Mouse (Mus musculus) layer of hippocampus, postnatal 25 days (tissue): ENCODE results near the gene Stat1. TPM values are rescaled to one million over a fixed set of nuclear protein-coding genes. Genes with fewer than 3 reads are reported as not detected.

Experiments used
- DNase-seq, 2 experiments: peaks; one replicate each; pipeline ENCODE4 v3.0.0; 2022; ENCODE audit warnings: mixed read lengths in 2 of 2, low spot score in 1 of 2; ENCODE audit errors: extremely low spot score in 1 of 2
- total RNA-seq, 2 experiments: library from RNA; stranded (reverse); gene quantifications; 2 replicates each; pipeline ENCODE4 v1.2.3; 2021

Stat1 gene
- total RNA-seq, 2 experiments from 2014 or later, result 17.4 to 19.9 TPM

DNA sequence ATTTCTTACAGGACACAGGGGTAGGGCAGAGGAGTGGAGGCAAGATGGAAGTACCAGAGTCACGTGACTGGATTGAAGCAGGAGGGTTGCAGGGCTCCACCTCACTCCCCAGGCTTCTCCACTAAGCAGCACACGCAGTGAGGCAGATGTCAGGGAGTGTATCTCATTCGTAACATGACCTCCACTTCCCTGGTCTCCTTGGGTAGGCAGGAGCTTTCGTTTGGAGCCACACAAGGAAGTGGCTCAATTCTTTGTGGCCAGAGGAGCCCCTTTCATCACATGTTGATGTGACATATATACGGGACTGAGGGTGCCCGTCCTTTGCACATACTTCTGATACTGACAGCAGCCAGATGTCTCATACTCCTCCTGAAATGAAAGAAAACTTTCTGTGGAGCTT is 10.6 kb downstream of the Stat1 start:
- no peak for DNase-seq

DNA sequence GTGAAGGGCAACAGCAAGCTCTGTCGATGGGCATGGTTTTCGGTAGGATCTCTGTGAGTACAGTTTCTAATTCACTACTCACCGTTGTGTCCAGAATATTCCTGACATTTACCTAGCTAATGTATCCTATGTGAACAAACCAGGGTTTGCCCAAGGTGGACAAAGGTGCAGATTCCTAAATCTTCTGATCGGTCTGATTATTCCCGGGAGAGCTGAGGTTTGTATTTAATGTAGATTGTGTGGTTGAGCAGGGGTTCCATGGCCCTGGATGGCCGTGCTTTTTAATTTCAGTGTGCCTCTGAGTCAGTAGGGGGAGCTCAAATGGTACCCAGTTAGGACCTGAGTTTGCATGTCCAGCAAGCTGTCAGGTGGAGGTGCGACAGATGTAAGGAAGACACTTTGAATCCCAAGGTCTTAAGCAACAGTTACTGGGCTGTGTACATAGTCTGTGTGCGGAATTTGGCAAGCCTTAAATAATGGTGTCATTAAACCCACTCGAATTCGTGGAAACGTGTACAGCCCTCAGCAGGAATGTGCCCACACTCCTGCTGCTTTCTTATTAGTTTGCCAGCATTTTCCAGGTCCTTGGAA is 12.6 kb downstream of the Stat1 start:
- DNase-seq, result no peak

DNA sequence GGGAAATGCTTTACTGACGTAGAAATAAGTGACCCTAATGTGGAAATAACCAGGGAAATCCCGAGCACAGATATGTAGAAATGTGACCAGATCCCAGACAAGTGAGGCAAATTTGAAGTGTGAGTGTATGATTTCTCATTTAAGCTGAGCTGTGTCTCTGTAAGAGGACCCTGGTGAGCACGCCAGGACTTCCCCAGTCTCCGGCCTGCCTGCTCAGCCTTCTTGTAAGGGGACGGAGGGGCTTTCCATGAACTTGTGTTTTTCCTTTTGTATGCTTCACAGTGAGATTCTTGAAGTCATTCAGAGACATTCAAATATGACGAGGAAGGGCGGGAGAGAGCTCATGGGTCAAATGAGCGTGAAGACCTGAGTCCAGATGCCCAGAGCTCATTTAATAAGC is 14.0 kb downstream of the Stat1 start:
- no peak for DNase-seq

GRCm38 (mm10) chr1:52137292-52137691 is 18.1 kb downstream of the Stat1 start:
- DNase-seq, result no peak

GRCm38 (mm10) chr1:52140534-52140933 is 21.3 kb downstream of the Stat1 start:
- DNase-seq, result no peak

DNA sequence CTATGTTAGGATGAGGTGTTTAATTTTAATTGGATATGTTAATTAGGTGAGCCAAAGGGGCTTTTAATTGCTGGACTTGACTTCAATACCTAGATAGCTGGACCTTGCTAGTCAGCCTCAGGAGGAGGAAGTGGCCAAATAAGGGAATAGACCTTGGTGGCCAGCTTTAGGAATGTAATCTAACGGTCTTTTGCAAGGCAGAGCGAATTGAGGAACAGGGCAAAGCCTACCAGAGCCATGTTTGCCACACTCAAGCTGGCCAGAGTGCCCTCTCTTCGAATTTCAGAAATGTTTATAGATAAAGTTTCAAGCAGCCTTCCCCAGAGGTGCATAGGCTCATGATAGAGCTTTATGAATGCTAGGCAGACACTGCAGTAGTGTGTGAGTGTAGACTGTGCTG is 22.2 kb downstream of the Stat1 start:
- no peak for DNase-seq

- DNase-seq, result no peak
These were observed 22.9 kb downstream of the Stat1 start for GRCm38 (mm10) chr1:52142117-52142516.

- DNase-seq, result no peak
These were observed 24.0 kb downstream of the Stat1 start for GRCm38 (mm10) chr1:52143191-52143590.

DNA sequence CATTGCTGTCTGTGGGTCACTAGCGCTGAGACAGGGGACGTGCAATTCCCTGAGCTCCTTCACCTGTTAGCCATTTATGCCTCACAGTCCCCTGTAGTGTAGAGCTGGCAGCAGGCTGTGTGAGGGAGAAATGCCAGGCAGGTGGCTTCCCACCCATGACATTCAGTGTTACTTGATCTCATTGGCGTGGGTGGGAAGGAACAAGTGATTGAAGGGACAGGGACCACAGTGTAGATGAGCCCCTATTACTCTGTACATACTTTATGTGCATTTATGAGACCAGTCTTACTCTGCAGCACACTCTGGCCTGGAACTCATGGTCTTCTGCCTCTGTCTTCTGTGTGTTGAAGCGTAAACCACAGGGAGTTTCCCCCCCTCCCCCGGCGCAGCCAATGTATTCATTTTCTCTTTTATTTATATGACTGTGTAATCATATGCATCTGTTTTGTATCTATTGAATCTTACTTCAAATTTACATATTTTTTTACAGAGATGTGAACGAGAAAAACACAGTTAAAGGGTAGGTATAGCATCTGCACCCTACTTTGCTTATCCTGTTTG is 24.4 kb downstream of the Stat1 start:
- DNase-seq, result no peak

DNA sequence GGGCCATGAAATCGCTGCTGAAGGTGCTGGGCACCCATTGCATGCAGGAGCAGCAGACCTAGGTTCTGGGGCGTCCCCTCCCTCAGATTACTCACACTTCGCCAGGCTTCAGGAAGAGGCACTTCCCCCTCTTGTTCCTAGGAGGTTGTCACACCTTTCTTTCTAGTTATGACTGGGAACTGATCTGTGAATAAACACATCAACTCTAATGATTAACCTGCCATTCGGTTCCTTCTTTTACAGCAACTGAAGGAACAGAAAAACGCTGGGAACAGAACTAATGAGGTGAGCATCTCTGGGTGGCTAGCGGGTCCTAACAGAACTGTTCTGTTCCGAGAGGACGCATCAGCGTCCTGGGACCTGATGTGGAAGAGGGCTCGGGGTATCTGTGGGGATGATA is 25.7 kb downstream of the Stat1 start:
- DNase-seq, result no peak

- DNase-seq, result peak in 1 of 2 experiments; percentile 64
These were observed 27.2 kb downstream of the Stat1 start for GRCm38 (mm10) chr1:52146214-52146970.

GRCm38 (mm10) chr1:52147431-52147830 is 28.2 kb downstream of the Stat1 start:
- no peak for DNase-seq

- DNase-seq, result no peak
These were observed 28.9 kb downstream of the Stat1 start for GRCm38 (mm10) chr1:52148178-52148577.

- DNase-seq, result no peak
These were observed 29.5 kb downstream of the Stat1 start for GRCm38 (mm10) chr1:52148696-52149095.

- peak; percentile 29 to 49 for DNase-seq
These were observed 30.7 kb downstream of the Stat1 start for GRCm38 (mm10) chr1:52149934-52150346.

DNA sequence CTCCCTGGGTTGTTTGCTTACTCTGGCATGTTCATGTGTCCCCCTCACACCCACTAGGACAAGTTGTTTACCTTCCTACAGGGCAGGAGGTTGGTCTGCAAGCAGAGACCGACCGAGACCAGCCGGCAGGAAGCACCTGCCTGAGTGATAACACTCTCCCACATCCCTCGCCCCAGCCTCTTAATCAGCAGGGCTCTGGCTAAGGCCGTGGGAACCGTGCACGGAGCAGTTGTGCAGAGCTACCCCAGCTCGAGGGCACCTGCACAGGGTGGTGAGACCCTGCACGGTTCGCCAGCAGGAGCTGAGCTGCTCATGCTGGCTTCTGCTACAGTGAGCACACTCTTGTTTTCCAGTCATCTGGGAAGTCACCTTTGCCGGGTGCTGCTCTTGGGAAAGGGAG is 31.4 kb downstream of the Stat1 start:
- DNase-seq, result no peak

DNA sequence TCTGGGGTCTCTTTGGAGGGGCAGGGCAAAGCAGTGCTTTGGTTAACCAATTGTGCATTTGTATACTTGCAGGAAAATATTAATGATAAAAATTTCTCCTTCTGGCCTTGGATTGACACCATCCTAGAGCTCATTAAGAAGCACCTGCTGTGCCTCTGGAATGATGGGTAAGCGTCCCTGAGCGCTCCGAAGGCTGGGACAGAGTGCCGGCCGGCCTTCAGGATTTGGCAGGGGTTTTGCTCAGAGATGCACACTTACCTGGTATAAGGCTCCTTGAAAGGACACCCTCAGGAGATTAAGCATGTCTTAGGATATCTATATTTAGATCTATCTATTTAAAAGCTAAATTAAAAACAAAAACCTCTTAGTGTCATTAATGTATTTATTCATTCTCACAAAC is 31.9 kb downstream of the Stat1 start:
- no peak for DNase-seq

DNA sequence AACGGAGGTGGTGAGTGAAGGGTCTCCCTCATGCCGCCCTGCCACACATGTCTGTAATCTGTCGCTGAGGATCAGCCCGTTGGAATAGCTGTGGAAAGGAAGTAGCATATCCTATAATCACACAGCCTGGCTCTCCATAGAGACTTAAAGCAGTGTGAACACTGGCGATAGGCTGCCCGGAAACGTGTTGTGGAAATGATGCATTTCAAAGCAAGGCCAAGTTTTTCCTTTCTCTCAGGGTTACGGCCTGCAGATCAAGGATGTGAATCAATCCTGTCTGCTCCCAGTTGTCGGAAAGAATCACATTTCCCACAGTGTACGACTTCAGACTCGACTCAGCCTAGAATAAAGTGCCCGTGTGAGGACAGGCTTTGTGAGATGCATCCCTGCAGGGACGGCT is 33.1 kb downstream of the Stat1 start:
- no peak for DNase-seq

GRCm38 (mm10) chr1:52152936-52153335 is 33.7 kb downstream of the Stat1 start:
- no peak for DNase-seq

GRCm38 (mm10) chr1:52154890-52155289 is 35.6 kb downstream of the Stat1 start:
- DNase-seq, result no peak

DNA sequence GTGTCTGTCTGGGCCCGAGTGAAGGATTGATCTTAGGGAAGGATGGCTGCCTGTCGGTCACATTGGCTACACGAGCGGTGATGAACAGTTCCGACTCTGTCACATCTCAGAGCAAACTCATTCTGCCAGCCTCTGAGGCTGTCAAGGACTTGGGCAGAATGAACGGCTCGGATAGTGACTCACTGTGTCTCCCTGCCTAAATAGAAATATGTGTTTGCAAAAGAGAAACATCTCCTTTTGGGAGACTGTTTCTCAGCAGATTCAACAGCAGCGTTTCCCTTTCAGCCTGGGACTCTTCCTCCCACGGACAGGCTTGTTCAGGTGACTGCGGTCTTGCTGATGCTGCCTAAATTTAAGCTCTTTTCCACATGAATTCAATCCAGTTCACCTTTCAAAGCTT is 37.1 kb downstream of the Stat1 start:
- no peak for DNase-seq

GRCm38 (mm10) chr1:52158040-52158439 is 38.8 kb downstream of the Stat1 start:
- no peak for DNase-seq
